Mouse (Mus musculus) spleen, adult 2 months (tissue): ENCODE data around the gene Them4. TPM values are rescaled to one million over a fixed set of nuclear protein-coding genes. Genes with fewer than 3 reads are reported as not detected.

Experiments
- DNase-seq, 2 experiments: peaks; one replicate each; pipeline versions ENCODE4 v3.0.0 to v3.0.0-alpha.2; 2012 to 2021; ENCODE audit warnings: low spot score in 2 of 2, low read depth in 1 of 2
- H3K27ac ChIP-seq: fragments of 200-500 bp; 2 replicates; pipeline ENCODE4 v1.5.1; 2012; ENCODE audit warnings: low read length, inconsistent platforms; ENCODE audit not compliant: insufficient read depth
- H3K27me3 ChIP-seq: fragments of 200-500 bp; 2 replicates; pipeline ENCODE4 v1.6.1; 2012; ENCODE audit warnings: mild to moderate bottlenecking, moderate library complexity, low read length, inconsistent platforms; ENCODE audit not compliant: control insufficient read depth, insufficient read depth
- H3K36me3 ChIP-seq: fragments of 200-500 bp; 2 replicates; pipeline ENCODE4 v1.6.1; 2012; ENCODE audit warnings: mild to moderate bottlenecking, low read length, inconsistent platforms; ENCODE audit not compliant: control insufficient read depth, insufficient read depth
- H3K4me1 ChIP-seq: fragments of 200-500 bp; 2 replicates; pipeline ENCODE4 v1.6.1; 2011; ENCODE audit warnings: inconsistent platforms; ENCODE audit not compliant: control insufficient read depth, insufficient read depth, insufficient read length
- H3K4me3 ChIP-seq: fragments of 200-500 bp; 2 replicates; pipeline ENCODE4 v1.5.1; 2011; ENCODE audit warnings: mild to moderate bottlenecking, inconsistent platforms; ENCODE audit not compliant: insufficient read depth, insufficient read length; ENCODE audit errors: extremely low read depth
- CTCF ChIP-seq: fragments of 200-500 bp; IDR thresholded peaks from 2 replicates; pipeline ENCODE4 v1.5.1; 2011; ENCODE audit warnings: mild to moderate bottlenecking, inconsistent platforms; ENCODE audit not compliant: insufficient read depth, insufficient read length, insufficient replicate concordance; ENCODE audit errors: extremely low read depth
- POLR2A ChIP-seq: fragments of 200-500 bp; IDR thresholded peaks from 2 replicates; pipeline ENCODE4 v1.6.1; 2011; ENCODE audit warnings: low read depth, low read length, inconsistent platforms
- WGBS: fragments of 180-500 bp; shearing (Covaris S2); methylation state at CpG from one replicate; pipeline ENCODE4 v1.1.7; 2018; 5-methylcytosine and 5-hydroxymethylcytosine counted together
- polyA plus RNA-seq: library from polyadenylated mRNA; depleted of rRNA; stranded (reverse); fragments of >200 nt; gene quantifications from 2 replicates; pipeline ENCODE4 v1.2.3, GENCODE M21; 2012

The Them4 gene
- polyA plus RNA-seq, 1 experiment: 0.54 TPM

- peaks cover 5% of the 10 kb centered on the region for H3K27me3 ChIP-seq
- H3K4me3 ChIP-seq: no peak overlapping the region
- peaks cover 6% of the 10 kb centered on the region; the same call in 1 of the 2 replicates for H3K4me1 ChIP-seq
- DNase-seq: peak; percentile 41 to 63
- 35% methylated on average over 3 of the region's 3 CpGs for WGBS
- no peak overlapping the region for H3K27ac ChIP-seq
- TF ChIP-seq CTCF (peak; percentile 86; the same call in 1 of the 2 replicates), POLR2A (no peak)
- no peaks in the 10 kb centered on the region for H3K36me3 ChIP-seq
These were observed 56.9 kb downstream of the Them4 start for GRCm38 (mm10) chr3:94366761-94367160.

- WGBS: 90% methylated on average over 6 of the region's 6 CpGs
- no peak for DNase-seq
These were observed 57.6 kb downstream of the Them4 start for GRCm38 (mm10) chr3:94367511-94367910.

GRCm38 (mm10) chr3:94368631-94369030 is 58.7 kb downstream of the Them4 start:
- H3K27me3 ChIP-seq: peaks cover under 1% of the 10 kb centered on the region
- no peaks in the 10 kb centered on the region for H3K36me3 ChIP-seq
- H3K4me1 ChIP-seq: peaks cover 6% of the 10 kb centered on the region; the same call in 1 of the 2 replicates
- 53% methylated on average over 6 of the region's 6 CpGs for WGBS
- DNase-seq: no peak
- TF ChIP-seq POLR2A (no peak), CTCF (no peak)
- no peak overlapping the region for H3K4me3 ChIP-seq
- no peak overlapping the region for H3K27ac ChIP-seq

More at GRCm38 (mm10) chr3:94367511-94367910, 57.6 kb downstream of the Them4 start:
- Histone ChIP-seq H3K36me3 (no peaks in the 10 kb centered on the region), H3K4me3 (no peak overlapping the region), H3K4me1 (peaks cover 6% of the 10 kb centered on the region; the same call in 1 of the 2 replicates), H3K27ac (no peak overlapping the region), H3K27me3 (peaks cover 5% of the 10 kb centered on the region)
- no peak for TF ChIP-seq POLR2A
- TF ChIP-seq CTCF: no peak

GRCm38 (mm10) chr3:94369709-94370108 is 59.8 kb downstream of the Them4 start:
- 75% methylated on average over 2 of the region's 2 CpGs for WGBS
- DNase-seq: no peak
- TF ChIP-seq CTCF: no peak
- no peak for TF ChIP-seq POLR2A
- Histone ChIP-seq H3K27ac (no peak overlapping the region), H3K36me3 (no peaks in the 10 kb centered on the region), H3K27me3 (no peaks in the 10 kb centered on the region), H3K4me3 (no peak overlapping the region), H3K4me1 (no peaks in the 10 kb centered on the region)

- H3K4me3 ChIP-seq: no peak overlapping the region
- H3K36me3 ChIP-seq: no peaks in the 10 kb centered on the region
- WGBS: 76% methylated on average over 11 of the region's 11 CpGs
- TF ChIP-seq POLR2A (no peak), CTCF (no peak)
- no peaks in the 10 kb centered on the region for H3K27me3 ChIP-seq
- no peak overlapping the region for H3K27ac ChIP-seq
- no peaks in the 10 kb centered on the region for H3K4me1 ChIP-seq
- DNase-seq: no peak
These were observed 61.7 kb downstream of the Them4 start for GRCm38 (mm10) chr3:94371637-94372036.

GRCm38 (mm10) chr3:94372038-94372437 is 62.1 kb downstream of the Them4 start:
- TF ChIP-seq CTCF: no peak
- TF ChIP-seq POLR2A: no peak
- WGBS: 46% methylated on average over 3 of the region's 3 CpGs
- no peaks in the 10 kb centered on the region for H3K36me3 ChIP-seq
- H3K4me1 ChIP-seq: no peaks in the 10 kb centered on the region
- no peaks in the 10 kb centered on the region for H3K27me3 ChIP-seq
- H3K27ac ChIP-seq: no peak overlapping the region
- no peak for DNase-seq
- H3K4me3 ChIP-seq: no peak overlapping the region

GRCm38 (mm10) chr3:94372641-94373040 is 62.8 kb downstream of the Them4 start, which contains the start of gene Rorc:
Gene Rorc, plus strand, starts transcription at chr3:94372794.
- TF ChIP-seq POLR2A (no peak), CTCF (no peak)
- no peaks in the 10 kb centered on the region for H3K36me3 ChIP-seq
- H3K27me3 ChIP-seq: no peaks in the 10 kb centered on the region
- H3K4me1 ChIP-seq: no peaks in the 10 kb centered on the region
- 66% methylated on average over 5 of the region's 5 CpGs for WGBS
- H3K27ac ChIP-seq: no peak within 1 kb of the TSS
- no peak within 1 kb of the TSS for H3K4me3 ChIP-seq
- DNase-seq: no peak
